In genomic region chr11:101084811-101085210, GRCm38 (mm10) we compare ENCODE assay signal across 16 mouse cellular contexts. TPM values are rescaled to one million over a fixed set of nuclear protein-coding genes. Genes with fewer than 3 reads are reported as not detected.
DNase-seq lines count a peak whose midpoint lies in the region; ATAC-seq lines count a peak whose summit lies in the region.
"Had no signal": no experiment of that assay in that cellular context is flagged by ENCODE, and none has a peak within 500 bp of the region (broad histone marks: within the 10 kb centered on the region; RNA-seq: fewer than 3 reads in every experiment).

No protein-coding gene starts in this region.

- H3K4me1 ChIP-seq in forebrain, embryonic 10.5 days, result peaks cover 61% of the 10 kb centered on the region
- peaks cover 49% of the 10 kb centered on the region for H3K4me1 ChIP-seq in forebrain, embryonic 13.5 days
- H3K4me1 ChIP-seq in embryonic facial prominence, embryonic 10.5 days, result peaks cover 60% of the 10 kb centered on the region
- peaks cover 36% of the 10 kb centered on the region for H3K4me1 ChIP-seq in embryonic facial prominence, embryonic 13.5 days

- H3K4me3 ChIP-seq in forebrain, embryonic 10.5 days, result no peak overlapping the region
- no peak overlapping the region for H3K4me3 ChIP-seq in forebrain, embryonic 13.5 days
- H3K4me3 ChIP-seq in embryonic facial prominence, embryonic 10.5 days, result peak overlapping the region; percentile 94; the same call in 1 of the 2 replicates
- H3K4me3 ChIP-seq in embryonic facial prominence, embryonic 13.5 days, result no peak overlapping the region
- H3K4me3 ChIP-seq: embryonic facial prominence, embryonic 12.5 days; gastrocnemius, adult 2 months; intestine, embryonic 15.5 days had no signal

- peaks cover 37% of the 10 kb centered on the region for H3K36me3 ChIP-seq in forebrain, embryonic 10.5 days (replicated peaks)
- H3K36me3 ChIP-seq in forebrain, embryonic 13.5 days (ENCODE audit: poor library complexity, severe bottlenecking), result peaks cover 29% of the 10 kb centered on the region
- H3K36me3 ChIP-seq in embryonic facial prominence, embryonic 10.5 days (replicated peaks), result peaks cover 36% of the 10 kb centered on the region
- peaks cover 33% of the 10 kb centered on the region for H3K36me3 ChIP-seq in embryonic facial prominence, embryonic 13.5 days

- H3K9me3 ChIP-seq in forebrain, embryonic 10.5 days, result no peaks in the 10 kb centered on the region
- no peaks in the 10 kb centered on the region for H3K9me3 ChIP-seq in forebrain, embryonic 13.5 days (replicated peaks)
- no peaks in the 10 kb centered on the region for H3K9me3 ChIP-seq in embryonic facial prominence, embryonic 10.5 days
- H3K9me3 ChIP-seq in embryonic facial prominence, embryonic 13.5 days, result no peaks in the 10 kb centered on the region
- H3K9me3 ChIP-seq: embryonic facial prominence, embryonic 12.5 days; hindbrain, embryonic 10.5 days; intestine, embryonic 15.5 days had no signal

- 95% methylated on average over 12 of the region's 12 CpGs for WGBS in forebrain, embryonic 10.5 days
- WGBS in forebrain, embryonic 13.5 days, result 94% methylated on average over 12 of the region's 12 CpGs
- WGBS in embryonic facial prominence, embryonic 10.5 days, result 94% methylated on average over 12 of the region's 12 CpGs
- 92% methylated on average over 12 of the region's 12 CpGs for WGBS in embryonic facial prominence, embryonic 13.5 days

- DNase-seq in forebrain, embryonic 10.5 days (ENCODE audit: extremely low spot score, low spot score), result peak; percentile 14
- DNase-seq in kidney, postnatal 10 days, result peak; percentile 9
- DNase-seq in kidney, postnatal 36 days, result no peak
- DNase-seq in embryonic facial prominence, embryonic 10.5 days (ENCODE audit: low spot score), result peak; percentile 3
- DNase-seq: adrenal gland, postnatal 25 days; embryo, embryonic 11 days; gastrocnemius, adult 2 months; gastrocnemius, postnatal 25 days; heart, postnatal 10 days had no signal

- no peak for ATAC-seq in forebrain, embryonic 13.5 days
- no peak for ATAC-seq in embryonic facial prominence, embryonic 13.5 days (ENCODE audit: insufficient number of reproducible peaks, insufficient read depth, low FRiP score, low TSS enrichment, low read depth)
- ATAC-seq: forebrain, embryonic 14.5 days; intestine, embryonic 15.5 days had no signal

- H3K9ac ChIP-seq in forebrain, embryonic 13.5 days, result no peak overlapping the region
- no peak overlapping the region for H3K9ac ChIP-seq in embryonic facial prominence, embryonic 13.5 days
- H3K9ac ChIP-seq: embryonic facial prominence, embryonic 12.5 days; hindbrain, embryonic 14.5 days; intestine, embryonic 15.5 days had no signal

- no peak overlapping the region for H3K4me2 ChIP-seq in forebrain, embryonic 13.5 days
- H3K4me2 ChIP-seq in embryonic facial prominence, embryonic 13.5 days, result no peak overlapping the region
- H3K4me2 ChIP-seq: hindbrain, embryonic 14.5 days; intestine, embryonic 15.5 days had no signal

- H3K27ac ChIP-seq in forebrain, embryonic 10.5 days, result no peak overlapping the region
- H3K27ac ChIP-seq in forebrain, embryonic 13.5 days, result no peak overlapping the region
- no peak overlapping the region for H3K27ac ChIP-seq in embryonic facial prominence, embryonic 10.5 days (replicated peaks)
- 0 out of 2 replicates have a peak overlapping the region, but pooled peaks have one; percentile 7 for H3K27ac ChIP-seq in embryonic facial prominence, embryonic 13.5 days
- H3K27ac ChIP-seq: embryonic facial prominence, embryonic 12.5 days; hindbrain, embryonic 10.5 days; hindbrain, embryonic 14.5 days; intestine, embryonic 15.5 days had no signal

- peaks cover 22% of the 10 kb centered on the region for H3K27me3 ChIP-seq in forebrain, embryonic 10.5 days (ENCODE audit: poor library complexity, severe bottlenecking)
- peaks cover 17% of the 10 kb centered on the region for H3K27me3 ChIP-seq in forebrain, embryonic 13.5 days
- H3K27me3 ChIP-seq in embryonic facial prominence, embryonic 10.5 days (replicated peaks; ENCODE audit: low read depth, poor library complexity, severe bottlenecking), result peaks cover 21% of the 10 kb centered on the region
- peaks cover 20% of the 10 kb centered on the region for H3K27me3 ChIP-seq in embryonic facial prominence, embryonic 13.5 days

RNA-seq across cellular contexts. Expression of gene Mlx, which starts 2.3 kb away (rescaled TPM):
- polyA plus RNA-seq in forebrain, embryonic 10.5 days (2016; fragmentation: Nextera tagmentation; extraction: Ambion mirVana), result 37.3 and 41.1 TPM in 2 replicates
- 71.1 and 81.2 TPM in 2 replicates for polyA plus RNA-seq in forebrain, embryonic 13.5 days (2015; fragmentation: Nextera tagmentation; extraction: Ambion mirVana)
- polyA plus RNA-seq in embryonic facial prominence, embryonic 10.5 days (2016; fragmentation: Nextera tagmentation; extraction: Ambion mirVana), result 40.6 and 41.0 TPM in 2 replicates
- 46.8 and 50.9 TPM in 2 replicates for polyA plus RNA-seq in embryonic facial prominence, embryonic 13.5 days (2015; fragmentation: Nextera tagmentation; extraction: Ambion mirVana)

RNA-seq across cellular contexts. Expression of gene Coasy, which starts 2.4 kb away (rescaled TPM):
- polyA plus RNA-seq in forebrain, embryonic 10.5 days (2016; fragmentation: Nextera tagmentation; extraction: Ambion mirVana), result 51.4 and 53.3 TPM in 2 replicates
- 45.8 and 48.2 TPM in 2 replicates for polyA plus RNA-seq in forebrain, embryonic 13.5 days (2015; fragmentation: Nextera tagmentation; extraction: Ambion mirVana)
- 48.7 and 51.1 TPM in 2 replicates for polyA plus RNA-seq in embryonic facial prominence, embryonic 10.5 days (2016; fragmentation: Nextera tagmentation; extraction: Ambion mirVana)
- 40.8 and 43.8 TPM in 2 replicates for polyA plus RNA-seq in embryonic facial prominence, embryonic 13.5 days (2015; fragmentation: Nextera tagmentation; extraction: Ambion mirVana)

RNA-seq across cellular contexts. Expression of gene Hsd17b1, which starts 6.6 kb away (rescaled TPM):
- 0.10 and 0.11 TPM in 2 replicates for polyA plus RNA-seq in forebrain, embryonic 10.5 days (2016; fragmentation: Nextera tagmentation; extraction: Ambion mirVana)
- not detected in 2 replicates for polyA plus RNA-seq in forebrain, embryonic 13.5 days (2015; fragmentation: Nextera tagmentation; extraction: Ambion mirVana)
- 0.21 TPM in 1 of 2 replicates, not detected in the other for polyA plus RNA-seq in embryonic facial prominence, embryonic 10.5 days (2016; fragmentation: Nextera tagmentation; extraction: Ambion mirVana)
- 0.15 TPM in 1 of 2 replicates, not detected in the other for polyA plus RNA-seq in embryonic facial prominence, embryonic 13.5 days (2015; fragmentation: Nextera tagmentation; extraction: Ambion mirVana)
- polyA plus RNA-seq: forebrain, embryonic 14.5 days; hindbrain, embryonic 14.5 days; intestine, embryonic 15.5 days had no signal

RNA-seq across cellular contexts. Expression of gene Psmc3ip, which starts 10.4 kb away (rescaled TPM):
- polyA plus RNA-seq in forebrain, embryonic 10.5 days (2016; fragmentation: Nextera tagmentation; extraction: Ambion mirVana), result 78.1 and 96.4 TPM in 2 replicates
- polyA plus RNA-seq in forebrain, embryonic 13.5 days (2015; fragmentation: Nextera tagmentation; extraction: Ambion mirVana), result 63.3 and 64.1 TPM in 2 replicates
- polyA plus RNA-seq in embryonic facial prominence, embryonic 10.5 days (2016; fragmentation: Nextera tagmentation; extraction: Ambion mirVana), result 69.5 and 72.3 TPM in 2 replicates
- 43.5 and 46.1 TPM in 2 replicates for polyA plus RNA-seq in embryonic facial prominence, embryonic 13.5 days (2015; fragmentation: Nextera tagmentation; extraction: Ambion mirVana)

RNA-seq across cellular contexts. Expression of gene Naglu, which starts 15.0 kb away (rescaled TPM):
- 8.2 and 9.3 TPM in 2 replicates for polyA plus RNA-seq in forebrain, embryonic 10.5 days (2016; fragmentation: Nextera tagmentation; extraction: Ambion mirVana)
- polyA plus RNA-seq in forebrain, embryonic 13.5 days (2015; fragmentation: Nextera tagmentation; extraction: Ambion mirVana), result 4.8 and 6.5 TPM in 2 replicates
- polyA plus RNA-seq in embryonic facial prominence, embryonic 10.5 days (2016; fragmentation: Nextera tagmentation; extraction: Ambion mirVana), result 7.4 and 8.9 TPM in 2 replicates
- 8.7 and 9.0 TPM in 2 replicates for polyA plus RNA-seq in embryonic facial prominence, embryonic 13.5 days (2015; fragmentation: Nextera tagmentation; extraction: Ambion mirVana)

Comparison
In these comparisons a context has a peak if more than half of its experiments do, and no peak if none do; other contexts are left out.
1. DNase-seq: peak in forebrain, embryonic 10.5 days (single experiment), kidney, postnatal 10 days (single experiment) and embryonic facial prominence, embryonic 10.5 days (single experiment); none in kidney, postnatal 36 days (0 of 2).